Mouse (Mus musculus): ENCODE data around the gene Clec2g.

Clec2g gene

DNA sequence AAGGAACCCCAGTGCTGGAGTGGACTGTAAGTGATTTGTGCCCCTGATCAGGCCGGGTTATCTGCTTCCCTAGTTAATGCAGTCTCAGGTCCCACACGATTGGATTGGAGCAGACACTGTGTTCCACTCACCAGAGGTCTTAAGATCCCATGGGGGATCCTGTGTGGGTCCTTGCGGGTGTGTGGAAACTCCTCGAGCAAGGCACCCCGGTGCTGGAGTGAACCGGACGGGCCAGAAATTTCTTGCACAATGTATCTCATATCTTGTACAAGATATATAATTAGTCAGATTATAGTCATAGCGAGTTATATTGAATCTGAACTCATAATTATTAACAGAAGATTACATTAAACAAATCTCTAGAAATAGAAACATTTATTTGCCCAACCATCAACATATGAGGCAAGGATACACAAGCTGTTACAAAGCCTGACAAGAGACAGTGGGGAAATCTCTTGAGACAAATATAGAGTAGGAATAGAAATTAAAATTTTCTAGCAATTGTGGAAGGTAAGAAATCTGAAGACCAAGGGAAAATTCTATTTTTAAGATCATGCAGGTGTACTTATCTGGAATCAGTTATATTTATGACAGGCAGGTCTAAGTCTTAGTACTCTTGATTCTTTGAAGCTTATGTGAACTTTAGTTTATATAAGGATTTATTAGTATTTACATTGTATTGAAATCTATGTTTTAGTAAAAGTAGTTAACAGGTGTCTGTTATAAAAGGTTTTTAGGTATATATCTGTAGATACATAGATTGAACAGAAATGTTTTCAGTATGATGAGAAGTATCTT lies 93.5 kb downstream of the Clec2g start:
- DNase-seq, result no peak

GRCm38 (mm10) chr6:129030175-129030824 lies 96.1 kb downstream of the Clec2g start:
- DNase-seq, result no peak

- DNase-seq, result no peak
Observed at GRCm38 (mm10) chr6:129030964-129031363, 96.8 kb downstream of the Clec2g start.

DNA sequence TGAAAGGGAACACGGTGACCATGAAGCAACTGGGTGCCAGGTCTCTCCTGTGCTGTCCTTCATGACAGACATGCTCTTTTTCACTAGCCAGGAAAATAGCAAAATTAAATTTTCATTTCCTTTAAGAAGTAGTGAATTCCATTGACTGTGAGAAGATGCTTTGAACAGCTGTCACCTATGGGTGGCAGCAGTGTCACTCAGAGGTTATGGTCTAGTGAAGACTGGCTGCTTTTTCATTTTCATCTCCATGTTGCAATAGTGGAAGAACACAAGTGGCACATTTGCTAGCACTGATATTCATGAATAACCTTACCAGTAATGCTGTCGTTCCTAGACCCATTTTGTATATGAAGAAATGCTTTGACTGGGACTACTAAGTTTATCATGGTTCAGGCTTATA lies 99.2 kb downstream of the Clec2g start:
- peak; percentile 56 for DNase-seq
